Mouse (Mus musculus): ENCODE data around the gene Ado. TPM values are rescaled to one million over a fixed set of nuclear protein-coding genes. Genes with fewer than 3 reads are reported as not detected.

Ado gene
- total and polyA plus RNA-seq, 2 experiments from 2014 or later, result 52.6 to 59.5 TPM

GRCm38 (mm10) chr10:67537151-67537994 is 11.4 kb downstream of the Ado start:
- Histone ChIP-seq H3K27ac (ENCODE audit: low read depth, low read length) (0 out of 2 replicates have a peak overlapping the region, but pooled peaks have one; percentile 67), H3K4me2 (ENCODE audit: low read depth) (peak overlapping the region; percentile 94), H3K4me1 (ENCODE audit: insufficient read depth) (peaks cover 5% of the 10 kb centered on the region; the same call in 1 of the 2 replicates), H3K4me3 (ENCODE audit: low read depth, low read length) (peak overlapping the region; percentile 57), H3K9me3 (ENCODE audit: low read length) (no peaks in the 10 kb centered on the region), H3K9ac (peak overlapping the region; percentile 53), H3K36me3 (ENCODE audit: insufficient read depth) (no peaks in the 10 kb centered on the region), H3K27me3 (ENCODE audit: insufficient read depth, low read length) (peaks cover 80% of the 10 kb centered on the region)
- no peak for TF ChIP-seq CTCF (IDR thresholded peaks at IDR 0.05; ENCODE audit: low read depth)
- ATAC-seq (peak; percentile 90), DNase-seq (peak; percentile 91)
- 1% methylated on average over 51 of the region's 51 CpGs for WGBS

- WGBS, result under 1% methylated on average over 17 of the region's 32 CpGs
- Histone ChIP-seq H3K27me3 (ENCODE audit: insufficient read depth, low read length) (peaks cover 76% of the 10 kb centered on the region), H3K9me3 (ENCODE audit: low read length) (no peaks in the 10 kb centered on the region), H3K36me3 (ENCODE audit: insufficient read depth) (no peaks in the 10 kb centered on the region), H3K4me3 (ENCODE audit: low read depth, low read length) (peak overlapping the region; percentile 57), H3K4me1 (ENCODE audit: insufficient read depth) (peaks cover 5% of the 10 kb centered on the region; the same call in 1 of the 2 replicates), H3K4me2 (ENCODE audit: low read depth) (peak overlapping the region; percentile 94), H3K9ac (0 out of 2 replicates have a peak overlapping the region, but pooled peaks have one; percentile 31), H3K27ac (ENCODE audit: low read depth, low read length) (no peak overlapping the region)
- TF ChIP-seq CTCF (IDR thresholded peaks at IDR 0.05; ENCODE audit: low read depth), result no peak
- ATAC-seq, result peak; percentile 15; the same call in 1 of the 2 replicates
- DNase-seq, result no peak
Measured at GRCm38 (mm10) chr10:67536621-67537141, 12.1 kb downstream of the Ado start.

- DNase-seq (peak; percentile 69), ATAC-seq (peak; percentile 38)
- no peak overlapping the region for H3K9ac ChIP-seq
- H3K27me3 ChIP-seq (ENCODE audit: insufficient read depth, low read length), result peaks cover 75% of the 10 kb centered on the region
- 1% methylated on average over 35 of the region's 35 CpGs for WGBS
- no peak overlapping the region for H3K27ac ChIP-seq (ENCODE audit: low read depth, low read length)
- peak overlapping the region; percentile 94 for H3K4me2 ChIP-seq (ENCODE audit: low read depth)
- peak overlapping the region; percentile 57 for H3K4me3 ChIP-seq (ENCODE audit: low read depth, low read length)
- peaks cover 5% of the 10 kb centered on the region; the same call in 1 of the 2 replicates for H3K4me1 ChIP-seq (ENCODE audit: insufficient read depth)
- H3K9me3 ChIP-seq (ENCODE audit: low read length), result no peaks in the 10 kb centered on the region
- no peaks in the 10 kb centered on the region for H3K36me3 ChIP-seq (ENCODE audit: insufficient read depth)
- peak; percentile 79 for TF ChIP-seq CTCF (IDR thresholded peaks at IDR 0.05; ENCODE audit: low read depth)
Measured at GRCm38 (mm10) chr10:67535972-67536371, 12.8 kb downstream of the Ado start.

GRCm38 (mm10) chr10:67535256-67535655 is 13.5 kb downstream of the Ado start, which contains the start of gene Egr2:
Gene Egr2 (plus strand): TSS chr10:67535475.
- H3K36me3 ChIP-seq (ENCODE audit: insufficient read depth), result no peaks in the 10 kb centered on the region
- no peak within 1 kb of the TSS for H3K9ac ChIP-seq
- WGBS, result 3% methylated on average over 37 of the region's 37 CpGs

GRCm38 (mm10) chr10:67529769-67530168 is 19.0 kb downstream of the Ado start:
- no peaks in the 10 kb centered on the region for H3K9me3 ChIP-seq (ENCODE audit: low read length)
- H3K4me3 ChIP-seq (ENCODE audit: low read depth, low read length), result no peak overlapping the region
- H3K27me3 ChIP-seq (ENCODE audit: insufficient read depth, low read length), result peaks cover 34% of the 10 kb centered on the region
- no peaks in the 10 kb centered on the region for H3K4me1 ChIP-seq (ENCODE audit: insufficient read depth)
- WGBS, result 77% methylated on average over 4 of the region's 4 CpGs
- ATAC-seq (no peak), DNase-seq (no peak)
- no peaks in the 10 kb centered on the region for H3K36me3 ChIP-seq (ENCODE audit: insufficient read depth)
- H3K27ac ChIP-seq (ENCODE audit: low read depth, low read length), result no peak overlapping the region
- TF ChIP-seq CTCF (IDR thresholded peaks at IDR 0.05; ENCODE audit: low read depth), result no peak
- no peak overlapping the region for H3K4me2 ChIP-seq (ENCODE audit: low read depth)
- no peak overlapping the region for H3K9ac ChIP-seq

More at GRCm38 (mm10) chr10:67535256-67535655, 13.5 kb downstream of the Ado start, which contains the start of gene Egr2:
- no peak within 1 kb of the TSS for H3K27ac ChIP-seq (ENCODE audit: low read depth, low read length)
- no peaks in the 10 kb centered on the region for H3K9me3 ChIP-seq (ENCODE audit: low read length)
- peak; percentile 42 for DNase-seq
- TF ChIP-seq CTCF (IDR thresholded peaks at IDR 0.05; ENCODE audit: low read depth), result peak; percentile 45
- H3K27me3 ChIP-seq (ENCODE audit: insufficient read depth, low read length), result peaks cover 72% of the 10 kb centered on the region
- no peak for ATAC-seq
- peaks cover 5% of the 10 kb centered on the region; the same call in 1 of the 2 replicates for H3K4me1 ChIP-seq (ENCODE audit: insufficient read depth)
- H3K4me3 ChIP-seq (ENCODE audit: low read depth, low read length), result peak within 1 kb of the TSS; percentile 57
- H3K4me2 ChIP-seq (ENCODE audit: low read depth), result peak within 1 kb of the TSS; percentile 94

GRCm38 (mm10) chr10:67526435-67526834 is 22.3 kb downstream of the Ado start:
- no peak for TF ChIP-seq CTCF (IDR thresholded peaks at IDR 0.05; ENCODE audit: low read depth)
- H3K27ac ChIP-seq (ENCODE audit: low read depth, low read length), result no peak overlapping the region
- WGBS, result 26% methylated on average over 9 of the region's 9 CpGs
- H3K9ac ChIP-seq, result no peak overlapping the region
- no peak overlapping the region for H3K4me2 ChIP-seq (ENCODE audit: low read depth)
- ATAC-seq, result no peak
- no peaks in the 10 kb centered on the region for H3K36me3 ChIP-seq (ENCODE audit: insufficient read depth)
- peaks cover 13% of the 10 kb centered on the region for H3K27me3 ChIP-seq (ENCODE audit: insufficient read depth, low read length)
- no peaks in the 10 kb centered on the region for H3K9me3 ChIP-seq (ENCODE audit: low read length)
- H3K4me1 ChIP-seq (ENCODE audit: insufficient read depth), result no peaks in the 10 kb centered on the region
- H3K4me3 ChIP-seq (ENCODE audit: low read depth, low read length), result no peak overlapping the region
- DNase-seq, result no peak

- no peak overlapping the region for H3K9ac ChIP-seq
- WGBS, result 84% methylated on average over 7 of the region's 7 CpGs
- H3K4me3 ChIP-seq (ENCODE audit: low read depth, low read length), result no peak overlapping the region
- H3K4me1 ChIP-seq (ENCODE audit: insufficient read depth), result no peaks in the 10 kb centered on the region
- H3K27ac ChIP-seq (ENCODE audit: low read depth, low read length), result no peak overlapping the region
- H3K9me3 ChIP-seq (ENCODE audit: low read length), result no peaks in the 10 kb centered on the region
- DNase-seq, result no peak
- TF ChIP-seq CTCF (IDR thresholded peaks at IDR 0.05; ENCODE audit: low read depth), result no peak
- H3K4me2 ChIP-seq (ENCODE audit: low read depth), result no peak overlapping the region
- peaks cover 6% of the 10 kb centered on the region; the same call in 1 of the 2 replicates for H3K27me3 ChIP-seq (ENCODE audit: insufficient read depth, low read length)
- no peak for ATAC-seq
- no peaks in the 10 kb centered on the region for H3K36me3 ChIP-seq (ENCODE audit: insufficient read depth)
Measured at GRCm38 (mm10) chr10:67524694-67525093, 24.1 kb downstream of the Ado start.
